Mouse (Mus musculus) MEL (cell line): Measurements from ENCODE around the gene Fbxo7. TPM values are rescaled to one million over a fixed set of nuclear protein-coding genes. Genes with fewer than 3 reads are reported as not detected.

Source experiments
- DNase-seq: peaks from one replicate; pipeline ENCODE4 v3.0.0; 2011; ENCODE audit warnings: low read depth, low spot score
- H3K27ac ChIP-seq: 2 replicates; pipeline ENCODE4 v1.5.1; 2012; ENCODE audit warnings: low read depth, mild to moderate bottlenecking, control low read depth, low read length, moderate library complexity; ENCODE audit not compliant: control insufficient read depth
- H3K27me3 ChIP-seq, 2 experiments: fragments of 150-350 bp in 1 of 2; sonication (generic) in 1 of 2; 2 replicates each; pipeline ENCODE4 v1.6.1; 2012; ENCODE audit warnings: low read length in 2 of 2, mild to moderate bottlenecking in 2 of 2, improper control_type of control experiment in 1 of 2, moderate library complexity in 1 of 2; ENCODE audit not compliant: insufficient read depth in 2 of 2, control insufficient read depth in 1 of 2
- H3K36me3 ChIP-seq, 2 experiments: 2 replicates each; pipeline ENCODE4 v1.6.1; 2012 to 2014; ENCODE audit warnings: low read length in 2 of 2, improper control_type of control experiment in 1 of 2, inconsistent platforms in 1 of 2, mild to moderate bottlenecking in 1 of 2; ENCODE audit not compliant: insufficient read depth in 2 of 2, control insufficient read depth in 1 of 2
- H3K4me1 ChIP-seq, 2 experiments: fragments of 150-350 bp in 1 of 2; sonication (generic) in 1 of 2; 2 replicates each; pipeline ENCODE4 v1.6.1; 2012; ENCODE audit warnings: low read length in 2 of 2, improper control_type of control experiment in 1 of 2, mild to moderate bottlenecking in 1 of 2; ENCODE audit not compliant: insufficient read depth in 2 of 2, control insufficient read depth in 1 of 2
- H3K4me3 ChIP-seq, 2 experiments: fragments of 150-350 bp in 1 of 2; sonication (generic) in 1 of 2; 2 replicates each; pipeline ENCODE4 v1.5.1; 2012; ENCODE audit warnings: low read depth in 2 of 2, low read length in 2 of 2, mild to moderate bottlenecking in 2 of 2, moderate library complexity in 2 of 2, control low read depth in 1 of 2, improper control_type of control experiment in 1 of 2; ENCODE audit not compliant: control insufficient read depth in 1 of 2, insufficient read depth in 1 of 2
- H3K79me2 ChIP-seq: 2 replicates; pipeline ENCODE4 v1.6.1; 2012; ENCODE audit warnings: mild to moderate bottlenecking, low read length, moderate library complexity; ENCODE audit not compliant: control insufficient read depth, poor library complexity, insufficient read depth
- H3K9ac ChIP-seq: 2 replicates; pipeline ENCODE4 v1.6.1; 2012; ENCODE audit warnings: low read depth, mild to moderate bottlenecking, control low read depth, low read length, moderate library complexity; ENCODE audit not compliant: control insufficient read depth, poor library complexity, severe bottlenecking
- H3K9me3 ChIP-seq: fragments of 150-350 bp; sonication (generic); replicated peaks from 2 replicates; pipeline ENCODE4 v1.6.1; 2012; ENCODE audit warnings: mild to moderate bottlenecking, low read length, improper control_type of control experiment, moderate library complexity; ENCODE audit not compliant: insufficient read depth
- ELF1 ChIP-seq: IDR thresholded peaks from 2 replicates; pipeline ENCODE4 v1.6.1; 2014; ENCODE audit warnings: low read depth, mild to moderate bottlenecking, inconsistent platforms, low read length, improper control_type of control experiment, moderate library complexity
- EP300 ChIP-seq, 2 experiments: IDR thresholded peaks; 2 replicates each; pipeline ENCODE4 v1.6.1; 2011; ENCODE audit warnings: improper control_type of control experiment in 2 of 2, low read length in 2 of 2, low read depth in 1 of 2, mild to moderate bottlenecking in 1 of 2
- GABPA ChIP-seq: IDR thresholded peaks from 2 replicates; pipeline ENCODE4 v1.6.1; 2012; ENCODE audit warnings: low read depth, mild to moderate bottlenecking, inconsistent platforms, low read length, improper control_type of control experiment, moderate library complexity
- KAT2A ChIP-seq: conservative IDR thresholded peaks from 2 replicates; pipeline ENCODE4 v1.6.1; 2012; ENCODE audit warnings: low read depth, low read length, improper control_type of control experiment, inconsistent platforms
- MAFK ChIP-seq: IDR thresholded peaks from 2 replicates; pipeline ENCODE4 v1.6.1; 2011; ENCODE audit warnings: low read depth, mild to moderate bottlenecking, low read length, improper control_type of control experiment, borderline replicate concordance
- MAZ ChIP-seq: IDR thresholded peaks from 2 replicates; pipeline ENCODE4 v1.6.1; 2012; ENCODE audit warnings: low read depth, mild to moderate bottlenecking, inconsistent platforms, low read length, improper control_type of control experiment
- MXI1 ChIP-seq: IDR thresholded peaks from 2 replicates; pipeline ENCODE4 v1.6.1; 2011; ENCODE audit warnings: mild to moderate bottlenecking, low read depth, low read length, improper control_type of control experiment
- MYB ChIP-seq: IDR thresholded peaks from 2 replicates; pipeline ENCODE4 v1.6.1; 2011; ENCODE audit warnings: mild to moderate bottlenecking, low read depth, low read length, improper control_type of control experiment
- POLR2AphosphoS5 ChIP-seq: IDR thresholded peaks from 2 replicates; pipeline ENCODE4 v1.6.1; 2012; ENCODE audit warnings: low read depth, borderline replicate concordance, mild to moderate bottlenecking, inconsistent platforms, low read length, moderate library complexity, mixed read lengths
- RAD21 ChIP-seq: IDR thresholded peaks from 2 replicates; pipeline ENCODE4 v1.6.1; 2011; ENCODE audit warnings: mild to moderate bottlenecking, low read depth, low read length, improper control_type of control experiment
- TAL1 ChIP-seq: IDR thresholded peaks from 2 replicates; pipeline ENCODE4 v1.6.1; 2012; ENCODE audit warnings: mild to moderate bottlenecking, inconsistent platforms, low read length, moderate library complexity, mixed read lengths
- TCF12 ChIP-seq: IDR thresholded peaks from 2 replicates; pipeline ENCODE4 v1.6.1; 2014; ENCODE audit warnings: low read depth, mild to moderate bottlenecking, inconsistent platforms, low read length, improper control_type of control experiment, moderate library complexity
- USF1 ChIP-seq: IDR thresholded peaks from 2 replicates; pipeline ENCODE4 v1.6.1; 2014; ENCODE audit warnings: low read depth, mild to moderate bottlenecking, inconsistent platforms, low read length, improper control_type of control experiment, moderate library complexity
- ZMIZ1 ChIP-seq: IDR thresholded peaks from 2 replicates; pipeline ENCODE4 v1.6.1; 2012; ENCODE audit warnings: low read depth, mild to moderate bottlenecking, inconsistent platforms, low read length, improper control_type of control experiment, moderate library complexity
- ZNF384 ChIP-seq: IDR thresholded peaks from 2 replicates; pipeline ENCODE4 v1.6.1; 2012; ENCODE audit warnings: low read depth, mild to moderate bottlenecking, inconsistent platforms, low read length, improper control_type of control experiment
- polyA plus RNA-seq, 2 experiments: library from polyadenylated mRNA; stranded (reverse) in 1 of 2; unstranded in 1 of 2; fragments of >175 nt in 1 of 2; fragments of >200 nt in 1 of 2; gene quantifications; 2 replicates each; pipeline versions ENCODE4 v1.2.1 to v1.2.4; 2012; ENCODE audit warnings: low replicate concordance in 2 of 2, low read depth in 1 of 2; ENCODE audit not compliant: insufficient read length in 2 of 2, insufficient read depth in 1 of 2, missing spikeins in 1 of 2
- total RNA-seq: library from RNA; depleted of rRNA; stranded (reverse); fragments of 300-350 nt; gene quantifications from 2 replicates; pipeline ENCODE4 v1.2.3, GENCODE M21; 2012

Fbxo7 gene
- total and polyA plus RNA-seq, 3 experiments: 24.5 to 131 (median 34.8) TPM

- no peak for TF ChIP-seq ELF1
- TF ChIP-seq POLR2AphosphoS5: no peak
- TF ChIP-seq MAZ: no peak
- TF ChIP-seq TAL1: no peak
- no peak for TF ChIP-seq MXI1
- no peak for TF ChIP-seq MYB
- no peak for TF ChIP-seq ZMIZ1
- no peak for TF ChIP-seq KAT2A
- no peak for TF ChIP-seq MAFK
- DNase-seq: no peak
- no peaks in the 10 kb centered on the region for H3K27me3 ChIP-seq
- H3K79me2 ChIP-seq: no peaks in the 10 kb centered on the region
- no peak overlapping the region for H3K9ac ChIP-seq
- no peaks in the 10 kb centered on the region for H3K9me3 ChIP-seq
- H3K36me3 ChIP-seq: peaks cover 0 to 15% of the 10 kb centered on the region in 2 experiments; a peak in 3 of 4 replicates
- peaks cover 0 to 3% of the 10 kb centered on the region in 2 experiments; a peak in 2 of 4 replicates for H3K4me1 ChIP-seq
- H3K4me3 ChIP-seq: no peak overlapping the region
- no peak overlapping the region for H3K27ac ChIP-seq
Observed at GRCm38 (mm10) chr10:86050522-86050921, 28.8 kb downstream of the Fbxo7 start.

- Histone ChIP-seq H3K36me3 (peaks cover 0 to 6% of the 10 kb centered on the region in 2 experiments; a peak in 3 of 4 replicates), H3K79me2 (no peaks in the 10 kb centered on the region), H3K4me1 (peaks cover 0 to 3% of the 10 kb centered on the region in 2 experiments; a peak in 2 of 4 replicates), H3K27ac (no peak overlapping the region), H3K27me3 (no peaks in the 10 kb centered on the region), H3K9me3 (no peaks in the 10 kb centered on the region), H3K9ac (no peak overlapping the region), H3K4me3 (no peak overlapping the region)
- TF ChIP-seq USF1: 0 out of 2 replicates have a peak, but pooled peaks have one; percentile 7
- peak in 1 of 2 experiments; percentile 63; a peak in 2 of 4 replicates for TF ChIP-seq EP300 (IDR thresholded peaks at IDR 0.05; ENCODE audit: low read depth in 1 of 2, low read length in 2 of 2)
- no peak for TF ChIP-seq ZNF384
- TF ChIP-seq RAD21: no peak
- no peak for TF ChIP-seq GABPA
- peak; percentile 21; the same call in 1 of the 2 replicates for TF ChIP-seq TCF12
- peak; percentile 62 for TF ChIP-seq TAL1
- DNase-seq: peak; percentile 42
Observed at GRCm38 (mm10) chr10:86052818-86053522, 31.2 kb downstream of the Fbxo7 start.
